Mouse (Mus musculus): ENCODE results near the gene Clip3.

Clip3 gene

GRCm38 (mm10) chr7:30328379-30328778 lies 36.9 kb downstream of the Clip3 start:
- no peak for DNase-seq

GRCm38 (mm10) chr7:30331887-30332286 lies 40.4 kb downstream of the Clip3 start:
- DNase-seq: peak; percentile 83 to 85

DNA sequence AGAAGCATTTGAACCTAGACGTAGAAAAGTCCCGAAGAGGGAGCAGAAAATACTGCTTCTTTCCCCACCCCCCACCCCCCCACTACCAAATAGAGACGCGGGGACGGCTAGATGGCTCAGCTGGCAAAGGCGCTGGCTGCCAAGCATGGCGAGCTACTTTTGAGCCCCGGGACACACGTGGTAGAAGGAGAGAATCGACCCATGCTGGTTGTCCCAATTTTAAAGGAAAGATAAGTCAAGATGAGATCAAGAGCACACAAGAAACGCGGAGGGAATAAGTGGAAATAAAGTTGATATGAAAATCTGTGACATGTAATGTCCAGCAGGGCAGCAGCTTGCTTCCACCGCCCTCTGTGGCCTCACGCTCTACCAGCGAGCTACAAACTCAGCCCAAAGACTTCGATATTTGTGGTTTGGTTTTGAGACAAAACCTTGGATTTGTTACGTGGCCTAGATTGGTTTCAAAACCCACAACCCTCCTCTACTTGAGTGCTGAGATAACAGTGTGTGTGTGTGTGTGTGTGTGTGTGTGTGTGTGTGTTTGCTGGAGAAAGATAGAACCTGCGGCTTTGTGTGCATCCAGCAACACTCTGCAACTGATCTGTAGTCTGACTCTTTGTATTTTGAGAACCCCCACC lies 41.2 kb downstream of the Clip3 start:
- DNase-seq: no peak

- DNase-seq: peak; percentile 92 to 93
Observed at GRCm38 (mm10) chr7:30333436-30333835, 41.9 kb downstream of the Clip3 start.

DNA sequence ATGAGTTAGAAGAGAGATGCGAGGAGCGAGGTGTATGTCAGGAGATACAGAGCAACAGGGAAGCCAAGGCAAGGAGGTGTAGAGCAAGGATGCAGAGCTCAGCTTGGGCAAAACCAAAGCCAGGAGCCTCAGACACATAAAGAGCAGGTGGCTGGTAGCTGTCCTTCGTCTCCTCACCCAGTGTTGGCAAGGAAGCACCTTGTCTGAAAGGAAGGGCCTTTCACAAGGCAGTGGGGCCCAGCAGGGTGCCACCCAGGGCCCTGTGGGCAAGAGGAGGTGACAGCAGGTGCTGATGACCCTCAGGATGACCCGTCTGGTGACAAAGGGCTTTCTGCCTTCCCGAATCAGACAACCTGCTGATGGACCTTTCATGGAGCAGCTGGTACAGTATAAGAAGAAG lies 43.0 kb downstream of the Clip3 start:
- no peak for DNase-seq

- no peak for DNase-seq
Observed at GRCm38 (mm10) chr7:30335688-30336087, 44.2 kb downstream of the Clip3 start.

GRCm38 (mm10) chr7:30336384-30336783 lies 44.9 kb downstream of the Clip3 start:
- peak; percentile 84 to 91 for DNase-seq

GRCm38 (mm10) chr7:30339432-30340109 lies 48.0 kb downstream of the Clip3 start:
- DNase-seq: no peak

- peak; percentile 65 to 92 for DNase-seq
Observed at GRCm38 (mm10) chr7:30346635-30347379, 55.3 kb downstream of the Clip3 start.

DNA sequence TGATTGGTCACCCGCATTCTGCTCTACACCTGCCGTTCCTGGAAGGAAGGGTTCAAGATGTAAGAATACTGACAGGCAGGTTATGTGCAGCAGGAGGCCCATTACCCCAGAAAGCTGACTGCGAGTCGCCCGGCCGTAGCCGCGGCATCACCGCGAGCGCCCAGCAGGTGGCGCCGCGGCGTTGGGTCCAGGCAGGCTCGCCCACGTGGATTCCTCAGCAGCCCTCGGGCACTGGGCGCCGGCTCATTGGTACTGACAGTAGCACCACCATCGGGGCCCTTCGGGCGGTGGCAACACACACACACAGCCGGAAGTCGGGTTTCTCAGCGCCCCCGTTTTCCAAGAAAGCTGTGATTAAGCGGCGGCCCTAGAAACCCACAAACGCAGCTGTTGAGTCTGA lies 56.3 kb downstream of the Clip3 start:
- DNase-seq: peak; percentile 55 to 82

- peak; percentile 80 to 81 for DNase-seq
Observed at GRCm38 (mm10) chr7:30353279-30353822, 61.8 kb downstream of the Clip3 start.

DNA sequence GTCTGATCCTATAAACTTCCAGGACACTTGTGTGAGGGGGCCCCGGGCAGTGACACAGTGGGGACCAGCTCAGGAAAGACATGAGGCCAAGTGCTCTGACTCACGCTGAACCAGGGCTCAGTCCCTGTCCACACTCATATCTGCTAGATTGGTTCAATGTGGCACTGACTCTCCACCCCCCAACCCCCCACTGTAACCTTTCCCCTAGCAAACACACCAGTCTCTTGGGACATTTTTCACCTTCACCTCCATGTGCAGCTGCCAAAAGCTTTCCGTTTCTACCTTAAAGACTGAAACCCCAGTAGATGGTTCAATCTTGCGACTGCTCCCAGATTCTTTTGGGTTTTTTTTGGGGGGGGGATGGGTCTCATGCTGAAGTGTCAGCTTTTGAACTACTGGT lies 62.5 kb downstream of the Clip3 start:
- no peak for DNase-seq

Data from kidney, postnatal 36 days (tissue).